Mouse (Mus musculus): ENCODE results near the gene Fam71e2.
"Not testable (repeated sequence)": the region's sequence is repeated elsewhere in the genome, so short reads cannot be mapped to it uniquely, and the experiment has no call there.

Fam71e2 gene

GRCm38 (mm10) chr7:4771202-4771601 is at the start of gene Fam71e2:
Gene Fam71e2 (minus strand): TSS chr7:4771302.
- DNase-seq (ENCODE audit: low read depth) = no peak

DNA sequence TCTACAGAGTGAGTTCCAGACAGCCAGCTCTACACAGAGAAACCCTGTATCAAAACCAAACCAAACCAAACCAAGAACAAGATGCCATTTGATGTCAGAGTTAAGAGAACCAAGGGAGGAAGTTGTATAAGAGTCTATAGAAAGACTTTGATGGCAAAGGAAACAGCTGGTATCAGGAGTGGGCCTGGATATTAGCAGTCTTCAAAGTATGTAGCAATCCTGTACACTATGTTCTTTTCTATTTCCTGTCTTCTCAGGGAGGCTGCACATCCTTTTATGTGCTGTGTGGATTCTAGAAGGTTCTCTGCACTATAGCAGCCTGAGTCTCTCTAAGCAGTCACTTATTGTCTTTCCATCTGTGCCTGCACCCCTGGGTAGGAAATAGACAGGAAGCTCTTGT is 45.5 kb upstream of the Fam71e2 start:
- DNase-seq (ENCODE audit: low read depth) = no peak

GRCm38 (mm10) chr7:4813105-4813791 is 42.1 kb upstream of the Fam71e2 start:
- DNase-seq (ENCODE audit: low read depth) = peak; percentile 48

- DNase-seq (ENCODE audit: low read depth) = peak; percentile 100
Measured at GRCm38 (mm10) chr7:4812303-4813104, 41.4 kb upstream of the Fam71e2 start, which contains the start of gene Ube2s. Gene Ube2s (minus strand): TSS chr7:4812590.

DNA sequence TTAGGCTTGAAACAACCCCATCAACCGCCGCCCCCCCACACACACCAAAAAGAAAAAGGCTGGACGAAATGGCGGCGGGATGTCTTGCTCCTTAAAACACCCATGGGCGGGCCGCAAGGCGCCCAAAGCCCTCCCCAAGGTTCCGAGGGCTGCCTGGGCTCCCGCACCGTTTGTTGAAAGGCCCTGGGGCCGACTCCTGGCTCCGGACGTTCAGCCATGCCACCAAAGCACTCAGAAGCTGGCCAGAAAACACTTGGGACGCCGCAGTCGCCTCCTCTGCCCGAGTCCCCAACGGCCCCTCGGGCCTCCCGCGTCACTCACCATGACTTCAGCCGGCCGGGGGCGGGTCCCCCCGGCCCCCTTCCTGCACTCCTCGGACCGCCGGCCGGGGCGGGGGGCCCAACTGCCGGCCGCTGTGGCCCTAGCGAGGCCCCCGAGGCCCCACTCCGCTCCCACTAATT is 40.8 kb upstream of the Fam71e2 start:
- peak; percentile 68 for DNase-seq (ENCODE audit: low read depth)

DNA sequence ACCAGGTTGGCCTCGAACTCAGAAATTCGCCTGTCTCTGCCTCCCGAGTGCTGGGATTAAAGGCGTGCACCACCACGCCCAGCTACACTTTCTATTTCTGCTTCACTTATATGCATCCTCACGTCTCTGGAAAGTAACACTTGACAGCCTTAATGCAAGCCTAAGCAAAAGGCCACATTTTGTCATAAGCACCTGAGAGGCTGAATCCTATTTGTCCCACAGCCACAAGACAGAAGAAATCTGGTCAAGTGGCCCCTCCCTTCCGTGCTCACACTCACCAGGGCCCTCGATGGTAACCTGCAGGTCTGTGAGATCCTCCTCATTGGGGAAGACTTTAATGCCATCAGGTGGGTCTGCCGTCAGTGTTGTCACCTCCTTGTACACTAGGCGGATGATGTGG is 40.0 kb upstream of the Fam71e2 start:
- peak; percentile 55 for DNase-seq (ENCODE audit: low read depth)

GRCm38 (mm10) chr7:4806716-4807115 is 35.6 kb upstream of the Fam71e2 start:
- peak; percentile 79 for DNase-seq (ENCODE audit: low read depth)

GRCm38 (mm10) chr7:4802247-4802646 is 31.1 kb upstream of the Fam71e2 start:
- DNase-seq (ENCODE audit: low read depth) = no peak

DNA sequence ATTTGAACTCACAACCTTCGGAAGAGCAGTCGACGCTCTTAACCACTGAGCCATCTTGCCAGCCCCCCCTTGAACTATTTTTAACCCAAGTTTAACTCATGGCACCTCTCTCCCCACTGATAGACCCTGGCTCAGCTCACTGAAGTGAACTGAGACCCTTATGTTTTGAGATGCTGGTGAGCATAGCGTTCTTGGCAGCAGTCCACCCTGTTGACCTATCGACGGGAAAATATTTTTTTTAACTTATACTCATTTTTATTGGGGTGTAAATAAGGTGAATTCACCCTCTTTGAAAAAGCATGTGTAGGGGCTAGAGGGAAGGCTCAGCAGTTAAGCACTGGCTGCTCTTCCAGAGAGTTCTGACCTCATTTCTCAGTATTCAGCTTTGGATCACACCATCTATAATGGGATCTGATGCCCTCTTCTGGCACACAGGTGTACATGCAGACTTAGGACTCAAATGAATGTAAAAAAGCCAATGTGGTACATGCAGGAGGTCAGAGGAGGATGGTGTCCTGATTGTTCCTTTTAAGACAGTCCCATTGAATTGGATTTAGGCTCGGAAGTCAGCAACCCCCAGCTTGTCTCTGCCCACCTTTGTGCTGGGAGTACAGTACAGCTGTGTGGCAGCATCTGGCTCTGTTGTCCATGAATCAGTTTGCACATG is 24.8 kb upstream of the Fam71e2 start:
- peak; percentile 75 for DNase-seq (ENCODE audit: low read depth)

DNA sequence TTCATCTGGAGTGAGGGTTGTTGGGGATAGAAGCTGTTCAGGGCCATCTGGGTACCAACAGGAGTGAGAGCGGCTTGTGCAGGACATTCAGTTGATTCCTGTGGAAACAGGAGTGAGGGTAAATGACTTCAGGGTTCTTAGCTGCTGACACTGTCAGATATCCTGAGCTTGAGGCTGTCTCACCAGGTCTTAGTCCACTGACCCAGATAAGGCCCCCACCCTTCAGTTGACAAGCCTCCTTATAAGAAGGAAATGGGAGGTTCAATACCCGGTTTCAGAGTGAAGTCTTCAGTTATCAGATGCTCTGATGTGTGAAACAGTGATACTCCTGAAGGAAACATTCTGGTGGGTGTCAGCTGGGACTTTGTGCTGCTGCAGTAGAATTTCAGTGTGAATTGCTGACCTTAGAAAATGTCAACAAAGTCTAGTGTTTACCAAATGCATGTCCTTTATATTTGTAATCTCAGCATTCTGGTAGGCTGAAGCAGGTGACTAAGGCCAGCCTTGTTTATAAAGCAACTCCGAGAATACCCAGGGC is 23.6 kb upstream of the Fam71e2 start:
- no peak for DNase-seq (ENCODE audit: low read depth)

- no peak for DNase-seq (ENCODE audit: low read depth)
Measured at GRCm38 (mm10) chr7:4793674-4794073, 22.6 kb upstream of the Fam71e2 start.

- not testable (repeated sequence) for DNase-seq (ENCODE audit: low read depth)
Measured at GRCm38 (mm10) chr7:4793248-4793647, 22.1 kb upstream of the Fam71e2 start.

GRCm38 (mm10) chr7:4792278-4793212 is 21.4 kb upstream of the Fam71e2 start, which contains the start of gene Rpl28:
Gene Rpl28 (plus strand): TSS chr7:4792874.
- peak; percentile 99 for DNase-seq (ENCODE audit: low read depth)

DNA sequence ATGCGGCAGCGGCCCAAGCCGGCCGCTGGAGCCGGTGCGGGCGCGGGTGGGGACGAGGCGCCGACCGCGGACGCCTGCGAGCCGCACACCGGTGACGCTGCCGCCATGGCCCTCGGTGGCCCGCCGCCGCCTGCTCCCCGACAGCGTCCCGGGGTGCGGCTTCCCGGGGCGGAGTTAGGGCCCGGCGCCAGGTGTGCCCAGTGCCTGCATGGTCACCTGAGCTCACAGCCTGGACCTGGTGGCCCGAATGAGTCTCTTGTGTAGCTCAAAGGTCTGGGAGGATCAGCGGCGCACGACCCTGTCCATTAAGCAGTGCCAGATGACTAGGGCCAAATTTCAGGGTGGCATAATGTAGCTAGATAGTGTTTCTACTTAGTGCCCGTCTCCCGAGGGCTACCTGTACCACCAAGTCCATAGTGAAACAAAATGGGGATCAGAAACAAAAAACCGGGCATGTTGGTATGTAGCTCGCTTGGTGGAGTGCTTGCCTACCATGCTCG is 18.4 kb upstream of the Fam71e2 start, which contains the start of gene Tmem238:
Tmem238 (minus strand) TSS at position 221 of the 500 bp plus-strand sequence.
- peak; percentile 57 for DNase-seq (ENCODE audit: low read depth)

DNA sequence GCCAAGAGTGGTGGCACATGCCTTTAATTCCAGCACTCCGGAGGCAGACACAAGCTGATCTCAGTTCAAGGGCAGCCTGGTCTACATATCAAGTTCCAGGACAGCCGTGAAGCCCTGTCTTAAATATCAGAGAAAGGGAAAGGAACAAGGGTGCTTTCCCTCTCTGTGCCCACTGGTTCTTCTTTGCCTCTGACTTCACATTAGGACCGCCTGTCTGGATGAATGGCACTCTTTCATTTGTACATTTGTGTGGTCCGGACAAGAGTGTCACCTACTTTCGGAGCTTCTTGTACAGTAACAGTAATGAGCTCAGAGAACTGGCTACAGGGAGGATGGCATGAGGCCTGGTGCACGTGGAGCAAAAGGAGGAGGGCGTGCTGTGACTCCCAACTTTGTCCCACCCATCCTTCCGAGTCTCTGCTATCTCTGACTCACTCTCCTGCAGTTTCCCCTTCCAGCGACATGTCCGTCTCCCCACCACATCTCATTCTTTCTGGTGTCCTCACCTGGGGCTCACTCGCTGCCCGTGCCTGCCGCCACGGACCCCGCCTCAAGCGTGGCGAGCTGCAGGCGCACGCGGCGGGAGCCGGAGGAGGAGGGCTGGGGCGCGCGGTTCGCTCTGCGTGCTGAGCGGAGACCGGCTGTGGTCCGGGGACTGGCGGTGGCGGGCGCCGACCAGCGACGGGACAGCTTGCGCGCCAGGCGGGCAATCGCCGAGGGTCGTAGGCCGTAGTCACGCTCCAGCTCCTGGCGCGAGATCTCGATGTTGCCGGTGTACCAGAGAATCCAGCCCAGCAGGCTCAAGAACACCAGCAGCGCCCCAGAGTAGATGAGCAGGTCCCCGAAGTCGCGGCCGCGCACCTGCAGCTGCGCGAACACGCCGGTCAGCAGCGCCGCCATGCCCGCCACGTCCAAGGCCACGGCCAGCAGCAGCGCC is 17.7 kb upstream of the Fam71e2 start:
- DNase-seq (ENCODE audit: low read depth) = peak; percentile 66

DNA sequence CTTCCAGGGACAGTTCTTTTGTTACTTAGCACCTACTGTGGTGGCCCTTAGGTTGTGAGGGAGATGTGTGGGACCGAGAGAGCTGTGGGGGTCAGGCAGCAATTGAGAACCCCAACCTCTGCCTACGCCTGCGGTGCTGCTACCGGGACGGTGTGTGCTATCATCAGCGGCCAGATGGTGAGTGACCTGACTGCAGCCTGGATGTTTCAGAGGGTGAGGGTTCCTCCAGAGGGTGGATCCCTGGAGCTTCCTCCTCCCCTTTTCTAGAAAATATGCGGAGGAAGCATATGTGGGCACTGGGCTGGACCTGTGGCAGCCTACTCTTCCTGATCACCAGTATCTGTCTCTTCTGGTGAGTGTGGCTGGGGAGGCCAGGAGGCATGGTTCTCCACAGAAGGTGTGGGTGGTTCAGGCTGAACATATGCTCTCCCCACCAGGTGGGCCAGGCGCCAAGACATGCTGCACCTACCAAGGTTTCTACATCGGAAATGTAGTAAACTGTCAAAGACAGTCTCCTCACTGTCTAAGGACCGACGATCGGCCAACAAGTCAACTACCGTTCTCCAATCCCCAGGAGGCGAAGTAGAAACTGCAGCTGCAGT is 12.7 kb upstream of the Fam71e2 start:
- DNase-seq (ENCODE audit: low read depth) = no peak

DNA sequence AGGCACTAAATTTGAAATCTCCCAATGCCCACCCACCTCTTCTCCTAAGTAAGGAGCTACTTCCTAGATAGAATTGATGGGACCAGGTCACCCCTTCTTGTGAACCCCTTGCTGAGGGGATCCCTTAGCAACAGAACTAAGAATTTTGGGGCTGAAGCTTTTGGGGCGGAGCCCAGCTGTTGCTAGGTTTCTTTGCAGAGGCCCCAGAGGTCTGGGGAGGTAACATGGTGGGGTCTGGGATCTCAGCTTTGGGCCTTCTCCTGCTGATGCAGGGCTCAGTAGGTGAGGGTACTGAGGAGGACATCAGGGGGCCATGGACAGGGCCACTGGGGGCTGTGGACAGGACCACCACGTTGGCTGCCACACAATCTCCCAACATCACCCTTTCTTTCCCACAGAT is 11.7 kb upstream of the Fam71e2 start, which contains the start of the genes Il11 and Tmem190:
Il11 (minus strand) TSS at position 101 of the 400 bp plus-strand sequence.
Tmem190 (plus strand) TSS at position 179 of the 400 bp plus-strand sequence.
- DNase-seq (ENCODE audit: low read depth) = no peak

DNA sequence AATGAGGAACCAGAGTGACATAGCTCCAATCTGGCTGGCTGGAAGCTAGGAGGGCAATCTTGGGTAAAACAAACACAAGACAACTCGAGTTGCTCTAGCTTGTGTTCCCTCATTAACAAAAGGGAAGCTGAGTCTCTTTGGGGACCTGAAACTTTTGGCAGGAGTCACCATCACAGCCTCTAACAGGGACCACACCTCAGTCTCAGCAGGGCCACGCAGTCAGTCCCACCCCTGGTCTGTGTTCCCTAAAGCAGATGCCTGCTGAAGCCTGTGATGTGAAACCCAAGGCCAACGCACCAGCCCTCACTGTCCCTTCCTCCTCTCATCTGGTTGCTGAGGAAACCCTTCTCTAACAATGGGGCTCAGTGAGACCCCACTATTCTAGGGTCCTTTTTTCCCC is 11.0 kb upstream of the Fam71e2 start:
- no peak for DNase-seq (ENCODE audit: low read depth)

- DNase-seq (ENCODE audit: low read depth) = no peak
Measured at GRCm38 (mm10) chr7:4779921-4780320, 8.8 kb upstream of the Fam71e2 start.
